9 mouse cellular contexts compared by ENCODE assay signal in the genomic region with DNA sequence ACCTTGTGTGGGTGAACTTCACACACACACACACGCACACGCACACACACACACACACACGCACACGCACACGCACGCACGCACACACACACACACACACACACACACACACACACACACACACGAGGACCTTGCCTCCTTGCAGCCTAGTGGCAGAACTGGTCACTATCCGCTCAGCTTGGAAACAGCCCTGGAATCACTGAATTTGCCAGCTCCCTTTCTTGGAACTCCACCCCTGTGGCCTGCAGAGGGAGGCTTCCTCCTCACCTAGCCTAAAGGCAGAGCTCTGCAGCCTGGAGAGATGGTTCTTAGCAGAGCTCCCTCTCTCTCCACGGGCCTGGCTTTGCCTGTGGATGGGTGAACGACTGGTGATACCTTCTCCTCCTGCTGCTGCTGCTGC. TPM values are rescaled to one million over a fixed set of nuclear protein-coding genes. Genes with fewer than 3 reads are reported as not detected.
DNase-seq lines count a peak whose midpoint lies in the region; ATAC-seq and TF ChIP-seq lines count a peak whose summit lies in the region.
"Had no signal": no experiment of that assay in that cellular context is flagged by ENCODE, and none has a peak within 500 bp of the region (broad histone marks: within the 10 kb centered on the region; RNA-seq: fewer than 3 reads in every experiment).

No protein-coding gene starts in this region.

- H3K4me3 ChIP-seq in forebrain, embryonic 10.5 days: peak overlapping the region; percentile 84
- peak overlapping the region; percentile 63 for H3K4me3 ChIP-seq in limb, embryonic 14.5 days (replicated peaks; ENCODE audit: low read length)

- H3K27ac ChIP-seq in forebrain, embryonic 10.5 days: peak overlapping the region; percentile 90
- no peak overlapping the region for H3K27ac ChIP-seq in limb, embryonic 14.5 days (replicated peaks; ENCODE audit: low read depth, low read length)

- TF ChIP-seq POLR2A in limb, embryonic 14.5 days (IDR thresholded peaks at IDR 0.05; ENCODE audit: borderline replicate concordance, extremely low read depth, insufficient read depth, insufficient read length): no peak

- peak; percentile 84 for DNase-seq in heart, adult 11 months
- no peak for DNase-seq in heart, postnatal 25 days (ENCODE audit: low spot score)
- peak; percentile 49 for DNase-seq in R1 (ENCODE audit: low read depth, low spot score)
- DNase-seq in forebrain, embryonic 10.5 days (ENCODE audit: extremely low spot score, low spot score): peak; percentile 34
- DNase-seq in limb, embryonic 14.5 days (ENCODE audit: low spot score): no peak
- DNase-seq in yolk sac, embryonic 10.5 days (ENCODE audit: low spot score): no peak
- no peak for DNase-seq in ovary, postnatal 14 days (ENCODE audit: low spot score)
- no peak for DNase-seq in right cerebral cortex, postnatal 10 days (ENCODE audit: low spot score in 2 of 2)

- H3K4me1 ChIP-seq in forebrain, embryonic 10.5 days: peaks cover 46% of the 10 kb centered on the region
- H3K4me1 ChIP-seq in limb, embryonic 14.5 days (ENCODE audit: control insufficient read depth, insufficient read depth, low read length): peaks cover 8% of the 10 kb centered on the region

- H3K4me2 ChIP-seq in limb, embryonic 14.5 days (replicated peaks; ENCODE audit: low read depth, low read length, severe bottlenecking): peak overlapping the region; percentile 99

- H3K36me3 ChIP-seq in forebrain, embryonic 10.5 days (replicated peaks): peaks cover 39% of the 10 kb centered on the region
- no peaks in the 10 kb centered on the region for H3K36me3 ChIP-seq in limb, embryonic 14.5 days (ENCODE audit: control insufficient read depth, insufficient read depth, low read length)

- H3K9ac ChIP-seq in limb, embryonic 14.5 days (ENCODE audit: low read depth, low read length, severe bottlenecking): no peak overlapping the region

- H3K9me3 ChIP-seq in forebrain, embryonic 10.5 days: peaks cover 6% of the 10 kb centered on the region
- H3K9me3 ChIP-seq in limb, embryonic 14.5 days (ENCODE audit: control insufficient read depth, low read length): 0 out of 2 replicates have a peak, but pooled peaks cover under 1% of the 10 kb centered on the region

- intact Hi-C loops in heart, postnatal 25 days (cut with DNase I): no loop called here

- no peak for ATAC-seq in limb, embryonic 14.5 days (ENCODE audit: low FRiP score, low read depth)

- WGBS in forebrain, embryonic 10.5 days: 26% methylated on average over 6 of the region's 11 CpGs
- WGBS in limb, embryonic 14.5 days: 39% methylated on average over 6 of the region's 11 CpGs

- H3K27me3 ChIP-seq in forebrain, embryonic 10.5 days (ENCODE audit: poor library complexity, severe bottlenecking): peaks cover 62% of the 10 kb centered on the region
- peaks cover 20% of the 10 kb centered on the region; the same call in 1 of the 2 replicates for H3K27me3 ChIP-seq in limb, embryonic 14.5 days (ENCODE audit: control insufficient read depth, insufficient read depth, low read length)

RNA-seq across cellular contexts. Expression of gene Cdh4, which starts 1.7 kb away (rescaled TPM):
- under 1 TPM; 0.44 to 0.61 TPM for total RNA-seq in heart, postnatal 25 days (2021)
- 16.0 and 17.0 TPM in 2 replicates for polyA plus RNA-seq in forebrain, embryonic 10.5 days (2016; fragmentation: Nextera tagmentation; extraction: Ambion mirVana)
- 7.5 and 8.6 TPM in 2 replicates for polyA plus RNA-seq in limb, embryonic 14.5 days (2012; rRNA removed)
- polyA plus RNA-seq in limb, embryonic 14.5 days (2014; fragmentation: Nextera tagmentation; extraction: Ambion mirVana): 9.0 and 11.1 TPM in 2 replicates
- total RNA-seq: common myeloid progenitor, adult 5-6 weeks had no signal

Comparison
In these comparisons a context has a peak if more than half of its experiments do, and no peak if none do; other contexts are left out.
1. DNase-seq: peak in heart, adult 11 months (single experiment), R1 (single experiment) and forebrain, embryonic 10.5 days (single experiment); none in heart, postnatal 25 days (single experiment), limb, embryonic 14.5 days (single experiment), yolk sac, embryonic 10.5 days (single experiment), ovary, postnatal 14 days (single experiment) and right cerebral cortex, postnatal 10 days (0 of 2).